Mouse (Mus musculus) liver, adult 2 months (tissue): ENCODE data around the gene Hpd. TPM values are rescaled to one million over a fixed set of nuclear protein-coding genes. Genes with fewer than 3 reads are reported as not detected.
A peak's percentile ranks its signal among the peaks of the same experiment; 100 is the strongest.

ENCODE experiments used
- DNase-seq: peaks from one replicate; pipeline ENCODE4 v3.0.0-alpha.2; 2011; ENCODE audit warnings: low read depth, low spot score; ENCODE audit errors: extremely low read depth
- H3K27ac ChIP-seq: fragments of 200-500 bp; replicated peaks from 2 replicates; pipeline ENCODE4 v1.5.1; 2012; ENCODE audit warnings: low read depth, mild to moderate bottlenecking, control low read depth, inconsistent platforms, low read length; ENCODE audit not compliant: insufficient read depth
- H3K27me3 ChIP-seq: fragments of 200-500 bp; 2 replicates; pipeline ENCODE4 v1.6.1; 2012; ENCODE audit warnings: mild to moderate bottlenecking, moderate library complexity, low read length, inconsistent platforms; ENCODE audit not compliant: control insufficient read depth, insufficient read depth
- H3K36me3 ChIP-seq: fragments of 200-500 bp; 2 replicates; pipeline ENCODE4 v1.6.1; 2012; ENCODE audit warnings: low read length, inconsistent platforms; ENCODE audit not compliant: control insufficient read depth, insufficient read depth
- H3K4me1 ChIP-seq: fragments of 200-500 bp; 2 replicates; pipeline ENCODE4 v1.6.1; 2011; ENCODE audit warnings: low read length; ENCODE audit not compliant: control insufficient read depth, insufficient read depth
- H3K4me3 ChIP-seq: fragments of 200-500 bp; 2 replicates; pipeline ENCODE4 v1.5.1; 2011; ENCODE audit warnings: low read depth, mild to moderate bottlenecking, control low read depth, low read length, moderate library complexity; ENCODE audit not compliant: insufficient read depth
- H3K79me2 ChIP-seq: fragments of 200-500 bp; 2 replicates; pipeline ENCODE4 v1.6.1; 2012; ENCODE audit warnings: inconsistent platforms, mild to moderate bottlenecking, low read length, moderate library complexity; ENCODE audit not compliant: control insufficient read depth, insufficient read depth
- H3K9ac ChIP-seq: fragments of 200-500 bp; 2 replicates; pipeline ENCODE4 v1.6.1; 2012; ENCODE audit warnings: low read depth, mild to moderate bottlenecking, control low read depth, inconsistent platforms, low read length
- CTCF ChIP-seq: fragments of 200-500 bp; IDR thresholded peaks from 2 replicates; pipeline ENCODE4 v1.5.1; 2011; ENCODE audit warnings: low read depth, low read length, control low read depth
- POLR2A ChIP-seq: fragments of 200-500 bp; IDR thresholded peaks from 2 replicates; pipeline ENCODE4 v1.6.1; 2011; ENCODE audit warnings: low read length, control low read depth; ENCODE audit not compliant: insufficient read depth; ENCODE audit errors: extremely low read depth
- whole genome bisulfite sequencing: fragments of 180-500 bp; shearing (Covaris S2); methylation state at CpG from one replicate; pipeline ENCODE4 v1.1.7; 2018; 5-methylcytosine and 5-hydroxymethylcytosine counted together
- polyA plus RNA-seq: library from polyadenylated mRNA; depleted of rRNA; stranded (reverse); fragments of >200 nt; gene quantifications from 2 replicates; pipeline ENCODE4 v1.2.3, GENCODE M21; 2012
- total RNA-seq: library from RNA; depleted of rRNA; stranded (reverse); fragments of >200 nt; gene quantifications from 2 replicates; pipeline ENCODE4 v1.2.3, GENCODE M21; 2014

Hpd gene
- total and polyA plus RNA-seq, 2 experiments, result 3,656 to 3,813 TPM

- H3K9ac ChIP-seq, result 0 out of 2 replicates have a peak overlapping the region, but pooled peaks have one; percentile 3
- no peak overlapping the region for H3K4me3 ChIP-seq
- H3K27ac ChIP-seq, result peak overlapping the region; percentile 35
- TF ChIP-seq POLR2A, result no peak
- TF ChIP-seq CTCF, result no peak
- peaks cover 20% of the 10 kb centered on the region; the same call in 1 of the 2 replicates for H3K79me2 ChIP-seq
- H3K36me3 ChIP-seq, result peaks cover 23% of the 10 kb centered on the region
- WGBS, result 46% methylated on average over 7 of the region's 7 CpGs
- H3K4me1 ChIP-seq, result peaks cover 8% of the 10 kb centered on the region; the same call in 1 of the 2 replicates
- no peaks in the 10 kb centered on the region for H3K27me3 ChIP-seq
- no peak for DNase-seq
Observed at GRCm38 (mm10) chr5:123150641-123151040, 31.9 kb downstream of the Hpd start.

GRCm38 (mm10) chr5:123149451-123150400 is 32.8 kb downstream of the Hpd start:
- TF ChIP-seq CTCF, result peak; percentile 94
- TF ChIP-seq POLR2A, result no peak
- H3K27me3 ChIP-seq, result no peaks in the 10 kb centered on the region
- peaks cover 20% of the 10 kb centered on the region; the same call in 1 of the 2 replicates for H3K79me2 ChIP-seq
- H3K4me3 ChIP-seq, result peak overlapping the region; percentile 26; the same call in 1 of the 2 replicates
- DNase-seq, result peak; percentile 69
- WGBS, result 5% methylated on average over 19 of the region's 19 CpGs
- H3K9ac ChIP-seq, result 0 out of 2 replicates have a peak overlapping the region, but pooled peaks have one; percentile 7
- H3K4me1 ChIP-seq, result peaks cover 13% of the 10 kb centered on the region
- peaks cover 20% of the 10 kb centered on the region for H3K36me3 ChIP-seq
- H3K27ac ChIP-seq, result no peak overlapping the region

GRCm38 (mm10) chr5:123148073-123148722 is 34.3 kb downstream of the Hpd start:
- H3K9ac ChIP-seq, result no peak overlapping the region
- no peak overlapping the region for H3K4me3 ChIP-seq
- no peak for DNase-seq
- H3K27ac ChIP-seq, result no peak overlapping the region
- peaks cover 23% of the 10 kb centered on the region; the same call in 1 of the 2 replicates for H3K79me2 ChIP-seq
- no peaks in the 10 kb centered on the region for H3K27me3 ChIP-seq
- 91% methylated on average over 25 of the region's 25 CpGs for WGBS
- TF ChIP-seq CTCF, result no peak
- TF ChIP-seq POLR2A, result no peak
- peaks cover 20% of the 10 kb centered on the region for H3K4me1 ChIP-seq
- peaks cover 19% of the 10 kb centered on the region; the same call in 1 of the 2 replicates for H3K36me3 ChIP-seq

- Histone ChIP-seq H3K4me1 (peaks cover 20% of the 10 kb centered on the region), H3K9ac (no peak overlapping the region), H3K27me3 (no peaks in the 10 kb centered on the region), H3K27ac (no peak overlapping the region), H3K79me2 (peaks cover 25% of the 10 kb centered on the region; the same call in 1 of the 2 replicates), H3K36me3 (peaks cover 14% of the 10 kb centered on the region; the same call in 1 of the 2 replicates), H3K4me3 (no peak overlapping the region)
- DNase-seq, result no peak
- WGBS, result 92% methylated on average over 17 of the region's 17 CpGs
- TF ChIP-seq POLR2A (no peak), CTCF (no peak)
Observed at GRCm38 (mm10) chr5:123147569-123147968, 35.0 kb downstream of the Hpd start.

- TF ChIP-seq CTCF, result no peak
- TF ChIP-seq POLR2A, result no peak
- Histone ChIP-seq H3K27me3 (no peaks in the 10 kb centered on the region), H3K9ac (no peak overlapping the region), H3K4me3 (no peak overlapping the region), H3K36me3 (peaks cover 9% of the 10 kb centered on the region; the same call in 1 of the 2 replicates), H3K79me2 (peaks cover 23% of the 10 kb centered on the region; the same call in 1 of the 2 replicates), H3K4me1 (peaks cover 20% of the 10 kb centered on the region), H3K27ac (no peak overlapping the region)
- DNase-seq, result no peak
- WGBS, result 93% methylated on average over 11 of the region's 11 CpGs
Observed at GRCm38 (mm10) chr5:123146357-123146756, 36.2 kb downstream of the Hpd start.
